Mouse (Mus musculus): ENCODE measurements around the gene Clasp1. TPM values are rescaled to one million over a fixed set of nuclear protein-coding genes. Genes with fewer than 3 reads are reported as not detected.
A peak's percentile ranks its signal among the peaks of the same experiment; 100 is the strongest.

Clasp1 gene
- total and polyA plus RNA-seq, 3 experiments: 13.9 to 21.3 TPM; not detected in 1

DNA sequence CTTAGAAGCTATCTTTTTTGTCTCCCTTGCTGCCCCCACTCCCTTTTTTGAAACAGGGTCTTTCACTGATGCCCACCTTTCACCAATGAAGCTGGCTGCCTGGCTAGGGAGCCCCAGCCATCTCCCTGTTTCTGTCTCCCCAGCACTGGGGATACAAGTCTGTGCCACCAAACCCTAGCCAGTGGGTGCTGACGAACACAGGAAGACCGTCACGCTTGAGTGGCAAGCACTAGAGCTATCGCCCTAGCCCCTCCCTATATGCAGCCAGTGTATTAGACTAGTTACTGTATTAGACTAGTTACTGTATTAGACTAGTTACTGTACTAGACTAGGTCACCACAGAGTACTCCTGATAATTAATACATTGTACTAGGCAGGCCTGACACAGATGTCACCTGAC is 66.0 kb downstream of the Clasp1 start:
- Histone ChIP-seq H3K4me3 (ENCODE audit: control insufficient read depth in 1 of 2, insufficient read depth in 1 of 2, low read depth in 2 of 2, low read length in 2 of 2) (no peak overlapping the region), H3K27ac (ENCODE audit: control insufficient read depth, low read depth, low read length) (no peak overlapping the region), H3K27me3 (ENCODE audit: control insufficient read depth in 1 of 2, insufficient read depth in 2 of 2, low read length in 2 of 2) (no peaks in the 10 kb centered on the region), H3K36me3 (ENCODE audit: control insufficient read depth in 1 of 2, insufficient read depth in 2 of 2, low read length in 2 of 2) (peaks cover 0 to 13% of the 10 kb centered on the region in 2 experiments; a peak in 2 of 4 replicates), H3K9me3 (replicated peaks; ENCODE audit: insufficient read depth, low read length) (no peaks in the 10 kb centered on the region), H3K9ac (ENCODE audit: control insufficient read depth, low read depth, low read length, poor library complexity, severe bottlenecking) (no peak overlapping the region), H3K4me1 (ENCODE audit: control insufficient read depth in 1 of 2, insufficient read depth in 2 of 2, low read length in 2 of 2) (peaks cover 4 to 15% of the 10 kb centered on the region in 2 experiments; a peak in 3 of 4 replicates), H3K79me2 (ENCODE audit: control insufficient read depth, insufficient read depth, low read length, poor library complexity) (peaks cover 8% of the 10 kb centered on the region)
- no peak for DNase-seq (ENCODE audit: low read depth, low spot score)
- TF ChIP-seq ELF1 (IDR thresholded peaks at IDR 0.05; ENCODE audit: low read depth, low read length) (no peak), TCF12 (IDR thresholded peaks at IDR 0.05; ENCODE audit: low read depth, low read length) (no peak), POLR2AphosphoS5 (IDR thresholded peaks at IDR 0.05; ENCODE audit: borderline replicate concordance, low read depth, low read length) (no peak), SIN3A (IDR thresholded peaks at IDR 0.05; ENCODE audit: low read length) (no peak), MXI1 (IDR thresholded peaks at IDR 0.05; ENCODE audit: low read depth, low read length) (no peak)

DNA sequence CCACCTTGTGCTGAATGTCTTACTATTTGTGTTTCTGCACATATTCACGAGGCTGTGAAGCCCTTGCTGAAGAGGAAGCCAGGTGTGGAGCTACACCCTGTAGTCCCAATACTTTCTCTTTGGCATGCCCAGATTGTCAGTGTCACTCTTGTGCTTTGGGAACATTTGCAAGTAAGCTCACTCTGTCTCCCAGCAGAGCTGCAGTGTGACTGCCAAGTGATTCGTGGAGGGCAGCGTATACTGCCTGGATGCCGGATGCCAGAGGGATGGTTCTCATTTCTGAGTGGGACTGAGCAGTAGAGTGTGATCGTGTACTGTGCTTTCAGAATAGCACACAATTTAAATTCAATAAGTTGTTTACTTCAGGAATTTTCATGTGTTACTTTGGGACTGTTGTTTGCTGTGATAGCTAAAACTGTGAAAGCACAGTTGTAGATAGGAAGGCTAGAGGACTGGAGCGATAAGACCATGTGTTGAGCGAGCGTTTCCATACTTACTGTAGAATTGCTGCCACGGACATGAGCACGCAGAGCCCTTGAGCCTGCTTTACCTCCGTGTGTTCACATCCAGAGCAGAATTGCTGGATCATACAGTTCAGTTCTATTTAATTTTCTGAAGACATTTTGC is 68.5 kb downstream of the Clasp1 start:
- peak; percentile 66 to 74 for TF ChIP-seq EP300 (IDR thresholded peaks at IDR 0.05; ENCODE audit: low read depth in 1 of 2, low read length in 2 of 2)
- peak; percentile 15; the same call in 1 of the 2 replicates for TF ChIP-seq SMC3 (IDR thresholded peaks at IDR 0.05; ENCODE audit: low read depth, low read length)
- no peak for TF ChIP-seq GABPA (IDR thresholded peaks at IDR 0.05; ENCODE audit: low read depth, low read length)
- 0 out of 2 replicates have a peak, but pooled peaks have one; percentile 8 for TF ChIP-seq ZC3H11A (IDR thresholded peaks at IDR 0.05; ENCODE audit: low read depth, low read length)
- peak; percentile 90 for TF ChIP-seq MYC (IDR thresholded peaks at IDR 0.05; ENCODE audit: low read depth, low read length)
- TF ChIP-seq CHD1 (IDR thresholded peaks at IDR 0.05; ENCODE audit: low read depth, low read length): no peak
- no peak for TF ChIP-seq HCFC1 (IDR thresholded peaks at IDR 0.05; ENCODE audit: low read depth, low read length)
- TF ChIP-seq TCF12 (IDR thresholded peaks at IDR 0.05; ENCODE audit: low read depth, low read length): peak; percentile 72
- peak; percentile 86 for TF ChIP-seq GATA1 (IDR thresholded peaks at IDR 0.05; ENCODE audit: low read depth, low read length)
- TF ChIP-seq MXI1 (IDR thresholded peaks at IDR 0.05; ENCODE audit: low read depth, low read length): peak; percentile 78; the same call in 1 of the 2 replicates
- no peak for TF ChIP-seq MEF2A (IDR thresholded peaks at IDR 0.05; ENCODE audit: extremely low read depth, insufficient replicate concordance, low read depth, low read length, poor library complexity, severe bottlenecking)
- peak; percentile 78 for TF ChIP-seq MAX (IDR thresholded peaks at IDR 0.05; ENCODE audit: low read length)
- TF ChIP-seq JUND (IDR thresholded peaks at IDR 0.05; ENCODE audit: low read depth, low read length): no peak
- TF ChIP-seq ETS1 (IDR thresholded peaks at IDR 0.05; ENCODE audit: low read depth, low read length): peak; percentile 74
- peak; percentile 76 for TF ChIP-seq SIN3A (IDR thresholded peaks at IDR 0.05; ENCODE audit: low read length)
- TF ChIP-seq ELF1 (IDR thresholded peaks at IDR 0.05; ENCODE audit: low read depth, low read length): no peak
- 0 out of 2 replicates have a peak, but pooled peaks have one; percentile 9 for TF ChIP-seq TBP (IDR thresholded peaks at IDR 0.05; ENCODE audit: low read depth, low read length)
- TF ChIP-seq USF2 (IDR thresholded peaks at IDR 0.05; ENCODE audit: borderline replicate concordance in 1 of 2, insufficient read depth in 1 of 2, low read depth in 1 of 2, low read length in 2 of 2): no peak
- no peak for TF ChIP-seq NELFE (IDR thresholded peaks at IDR 0.05; ENCODE audit: low read depth, low read length)

More for the DNA sequence above, 68.5 kb downstream of the Clasp1 start:
- DNase-seq (ENCODE audit: low read depth, low spot score): peak; percentile 58
- Histone ChIP-seq H3K4me3 (ENCODE audit: control insufficient read depth in 1 of 2, insufficient read depth in 1 of 2, low read depth in 2 of 2, low read length in 2 of 2) (peak overlapping the region; percentile 18 to 46; a peak in 3 of 4 replicates), H3K9ac (ENCODE audit: control insufficient read depth, low read depth, low read length, poor library complexity, severe bottlenecking) (peak overlapping the region; percentile 39), H3K27ac (ENCODE audit: control insufficient read depth, low read depth, low read length) (peak overlapping the region; percentile 64), H3K79me2 (ENCODE audit: control insufficient read depth, insufficient read depth, low read length, poor library complexity) (peaks cover 8% of the 10 kb centered on the region), H3K9me3 (replicated peaks; ENCODE audit: insufficient read depth, low read length) (no peaks in the 10 kb centered on the region), H3K36me3 (ENCODE audit: control insufficient read depth in 1 of 2, insufficient read depth in 2 of 2, low read length in 2 of 2) (peaks cover 0 to 13% of the 10 kb centered on the region in 2 experiments; a peak in 2 of 4 replicates), H3K4me1 (ENCODE audit: control insufficient read depth in 1 of 2, insufficient read depth in 2 of 2, low read length in 2 of 2) (peaks cover 7 to 17% of the 10 kb centered on the region in 2 experiments; a peak in 3 of 4 replicates), H3K27me3 (ENCODE audit: control insufficient read depth in 1 of 2, insufficient read depth in 2 of 2, low read length in 2 of 2) (no peaks in the 10 kb centered on the region)

Data from MEL (cell line).